Mouse (Mus musculus): ENCODE data around the gene Trmt44. TPM values are rescaled to one million over a fixed set of nuclear protein-coding genes. Genes with fewer than 3 reads are reported as not detected.

The Trmt44 gene
- polyA plus RNA-seq, 1 experiment: 6.7 TPM

- H3K27ac ChIP-seq (ENCODE audit: insufficient read depth, low read length): no peak overlapping the region
- TF ChIP-seq CTCF (IDR thresholded peaks at IDR 0.05; ENCODE audit: extremely low read depth, insufficient read depth, low read length) (no peak), POLR2A (IDR thresholded peaks at IDR 0.05; ENCODE audit: extremely low read depth, insufficient read depth, low read length) (no peak)
- H3K4me1 ChIP-seq (ENCODE audit: control insufficient read depth, insufficient read depth, low read length): peaks cover 2% of the 10 kb centered on the region; the same call in 1 of the 2 replicates
- H3K4me3 ChIP-seq (ENCODE audit: insufficient read depth, low read length): no peak overlapping the region
Observed at GRCm38 (mm10) chr5:35608559-35608958, 33.7 kb upstream of the Trmt44 start.

- Histone ChIP-seq H3K4me3 (ENCODE audit: insufficient read depth, low read length) (no peak overlapping the region), H3K27ac (ENCODE audit: insufficient read depth, low read length) (no peak overlapping the region)
- TF ChIP-seq CTCF (IDR thresholded peaks at IDR 0.05; ENCODE audit: extremely low read depth, insufficient read depth, low read length) (no peak), POLR2A (IDR thresholded peaks at IDR 0.05; ENCODE audit: extremely low read depth, insufficient read depth, low read length) (no peak)
Observed at GRCm38 (mm10) chr5:35607784-35608183, 32.9 kb upstream of the Trmt44 start.

DNA sequence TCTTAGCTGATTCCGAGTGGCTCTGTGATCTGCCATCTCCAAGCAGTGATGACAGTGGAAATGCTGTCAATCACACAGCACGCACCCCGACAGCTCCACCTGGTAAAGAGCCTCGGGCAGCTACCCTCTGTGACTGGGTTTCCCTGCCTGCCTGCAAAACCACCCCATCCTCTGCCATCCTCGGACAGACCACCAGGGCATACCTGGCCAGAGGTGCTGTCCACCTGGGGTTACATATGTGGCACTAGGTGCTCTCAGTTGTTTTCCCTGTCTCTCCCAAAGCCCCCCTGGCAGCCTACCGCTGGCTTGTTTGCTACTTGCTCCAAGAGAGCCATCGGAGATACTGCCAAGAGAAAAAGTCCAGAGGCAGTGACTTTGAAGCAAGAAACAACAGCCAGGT is 31.9 kb upstream of the Trmt44 start:
- Histone ChIP-seq H3K4me1 (ENCODE audit: control insufficient read depth, insufficient read depth, low read length) (peaks cover 2% of the 10 kb centered on the region; the same call in 1 of the 2 replicates), H3K27ac (ENCODE audit: insufficient read depth, low read length) (no peak overlapping the region), H3K4me3 (ENCODE audit: insufficient read depth, low read length) (no peak overlapping the region)
- no peak for TF ChIP-seq CTCF (IDR thresholded peaks at IDR 0.05; ENCODE audit: extremely low read depth, insufficient read depth, low read length)
- no peak for TF ChIP-seq POLR2A (IDR thresholded peaks at IDR 0.05; ENCODE audit: extremely low read depth, insufficient read depth, low read length)

More at GRCm38 (mm10) chr5:35607784-35608183, 32.9 kb upstream of the Trmt44 start:
- H3K4me1 ChIP-seq (ENCODE audit: control insufficient read depth, insufficient read depth, low read length): peaks cover 2% of the 10 kb centered on the region; the same call in 1 of the 2 replicates

DNA sequence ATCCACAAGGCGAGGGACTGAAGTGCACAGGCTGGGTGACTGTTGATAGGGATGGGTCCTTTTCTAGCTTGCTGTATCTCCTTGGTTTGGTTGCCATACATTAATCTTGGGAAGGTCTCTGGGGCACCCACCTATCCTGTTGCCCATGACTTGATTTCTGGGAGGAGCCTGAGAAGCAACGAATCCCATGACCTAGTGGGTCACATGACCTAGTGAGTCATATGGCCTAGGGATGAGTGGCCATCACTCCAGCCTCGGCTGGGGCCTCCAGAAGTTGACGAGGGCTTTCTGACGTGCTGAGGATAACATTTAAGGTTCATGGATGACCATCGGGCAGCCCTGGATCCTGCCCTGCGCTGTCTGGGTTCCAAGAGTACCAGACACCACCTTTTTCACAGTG is 30.5 kb upstream of the Trmt44 start:
- H3K4me1 ChIP-seq (ENCODE audit: control insufficient read depth, insufficient read depth, low read length): no peaks in the 10 kb centered on the region
- TF ChIP-seq POLR2A (IDR thresholded peaks at IDR 0.05; ENCODE audit: extremely low read depth, insufficient read depth, low read length): no peak
- no peak overlapping the region for H3K4me3 ChIP-seq (ENCODE audit: insufficient read depth, low read length)
- no peak overlapping the region for H3K27ac ChIP-seq (ENCODE audit: insufficient read depth, low read length)

GRCm38 (mm10) chr5:35601526-35601925 is 26.7 kb upstream of the Trmt44 start:
- Histone ChIP-seq H3K4me1 (ENCODE audit: control insufficient read depth, insufficient read depth, low read length) (no peaks in the 10 kb centered on the region), H3K4me3 (ENCODE audit: insufficient read depth, low read length) (no peak overlapping the region), H3K27ac (ENCODE audit: insufficient read depth, low read length) (no peak overlapping the region)
- TF ChIP-seq CTCF (IDR thresholded peaks at IDR 0.05; ENCODE audit: extremely low read depth, insufficient read depth, low read length) (no peak), POLR2A (IDR thresholded peaks at IDR 0.05; ENCODE audit: extremely low read depth, insufficient read depth, low read length) (no peak)

DNA sequence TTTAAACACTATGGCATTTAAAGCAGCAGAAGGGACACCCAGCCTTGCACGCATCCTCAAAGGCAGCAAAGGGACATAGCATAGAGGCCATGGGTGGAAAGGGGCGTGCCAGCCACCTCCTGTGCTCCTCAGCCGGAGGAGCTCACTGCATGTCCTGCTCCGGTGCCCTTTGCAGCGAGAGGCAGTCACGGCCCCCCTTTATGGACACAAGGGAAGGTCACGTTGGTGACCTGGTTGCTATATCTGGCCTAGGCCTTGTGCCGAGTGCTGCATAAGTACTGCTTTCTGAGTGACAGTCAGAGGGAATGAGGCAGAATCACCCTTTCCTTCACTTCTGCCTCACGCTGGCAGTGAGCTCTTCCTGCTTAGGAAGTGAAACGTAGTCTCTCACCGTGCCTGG is 25.4 kb upstream of the Trmt44 start:
- Histone ChIP-seq H3K4me3 (ENCODE audit: insufficient read depth, low read length) (no peak overlapping the region), H3K27ac (ENCODE audit: insufficient read depth, low read length) (no peak overlapping the region), H3K4me1 (ENCODE audit: control insufficient read depth, insufficient read depth, low read length) (no peaks in the 10 kb centered on the region)
- TF ChIP-seq CTCF (IDR thresholded peaks at IDR 0.05; ENCODE audit: extremely low read depth, insufficient read depth, low read length) (no peak), POLR2A (IDR thresholded peaks at IDR 0.05; ENCODE audit: extremely low read depth, insufficient read depth, low read length) (no peak)

- no peaks in the 10 kb centered on the region for H3K4me1 ChIP-seq (ENCODE audit: control insufficient read depth, insufficient read depth, low read length)
- no peak overlapping the region for H3K4me3 ChIP-seq (ENCODE audit: insufficient read depth, low read length)
- TF ChIP-seq CTCF (IDR thresholded peaks at IDR 0.05; ENCODE audit: extremely low read depth, insufficient read depth, low read length): no peak
- no peak overlapping the region for H3K27ac ChIP-seq (ENCODE audit: insufficient read depth, low read length)
Observed at GRCm38 (mm10) chr5:35596169-35597160, 21.6 kb upstream of the Trmt44 start.

DNA sequence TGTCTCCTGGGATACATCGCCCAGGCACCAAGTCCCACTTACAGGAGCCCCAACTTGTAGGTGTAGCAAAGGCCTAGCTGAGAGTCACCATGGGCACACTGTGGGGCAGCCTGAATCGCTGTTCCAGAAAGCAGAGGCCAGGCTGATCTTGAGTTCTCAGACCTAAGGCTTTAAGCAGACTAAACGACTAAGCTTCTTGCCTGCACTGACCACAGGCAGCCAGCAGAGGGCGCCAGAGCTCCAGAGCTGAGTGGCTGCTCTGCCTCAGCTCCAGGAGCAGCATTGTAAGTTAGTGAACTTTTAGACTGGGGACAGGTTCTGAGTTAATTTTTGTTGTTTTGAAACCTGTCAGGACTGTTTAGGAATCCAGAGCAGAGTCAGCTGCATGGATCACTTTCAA is 20.8 kb upstream of the Trmt44 start:
- Histone ChIP-seq H3K27ac (ENCODE audit: insufficient read depth, low read length) (no peak overlapping the region), H3K4me1 (ENCODE audit: control insufficient read depth, insufficient read depth, low read length) (no peaks in the 10 kb centered on the region), H3K4me3 (ENCODE audit: insufficient read depth, low read length) (no peak overlapping the region)
- TF ChIP-seq POLR2A (IDR thresholded peaks at IDR 0.05; ENCODE audit: extremely low read depth, insufficient read depth, low read length) (no peak), CTCF (IDR thresholded peaks at IDR 0.05; ENCODE audit: extremely low read depth, insufficient read depth, low read length) (peak; percentile 99)

- TF ChIP-seq POLR2A (IDR thresholded peaks at IDR 0.05; ENCODE audit: extremely low read depth, insufficient read depth, low read length): no peak
- TF ChIP-seq CTCF (IDR thresholded peaks at IDR 0.05; ENCODE audit: extremely low read depth, insufficient read depth, low read length): no peak
- Histone ChIP-seq H3K4me3 (ENCODE audit: insufficient read depth, low read length) (no peak overlapping the region), H3K27ac (ENCODE audit: insufficient read depth, low read length) (no peak overlapping the region), H3K4me1 (ENCODE audit: control insufficient read depth, insufficient read depth, low read length) (no peaks in the 10 kb centered on the region)
Observed at GRCm38 (mm10) chr5:35594768-35595167, 19.9 kb upstream of the Trmt44 start.

DNA sequence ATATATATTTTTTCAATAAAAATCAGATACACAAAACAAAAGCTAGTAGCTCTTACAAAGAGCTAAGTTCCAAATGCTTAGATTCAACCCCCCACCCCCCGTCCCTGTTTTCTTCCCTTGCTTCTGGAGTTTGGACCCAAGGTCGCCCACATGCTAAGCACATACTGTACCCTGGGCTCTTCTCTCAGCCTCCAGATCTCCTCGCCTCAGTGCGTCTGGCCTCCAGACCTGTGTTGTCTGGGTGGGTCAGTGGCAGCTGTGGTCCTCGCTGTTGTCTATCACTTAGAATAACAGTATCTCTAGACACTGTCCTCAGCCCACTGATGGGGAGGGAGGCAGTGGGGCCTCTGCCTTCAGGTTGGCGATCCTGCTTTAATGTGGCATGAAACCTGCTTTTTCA is 18.4 kb upstream of the Trmt44 start:
- H3K27ac ChIP-seq (ENCODE audit: insufficient read depth, low read length): no peak overlapping the region
- H3K4me1 ChIP-seq (ENCODE audit: control insufficient read depth, insufficient read depth, low read length): no peaks in the 10 kb centered on the region
- H3K4me3 ChIP-seq (ENCODE audit: insufficient read depth, low read length): no peak overlapping the region
- TF ChIP-seq POLR2A (IDR thresholded peaks at IDR 0.05; ENCODE audit: extremely low read depth, insufficient read depth, low read length) (no peak), CTCF (IDR thresholded peaks at IDR 0.05; ENCODE audit: extremely low read depth, insufficient read depth, low read length) (no peak)
